Mouse (Mus musculus) megakaryocyte, embryonic 14.5 days (primary cell): ENCODE results near the gene Ppfia2.

Source experiments
- FLI1 ChIP-seq: IDR thresholded peaks from 2 replicates; pipeline ENCODE4 v1.6.1; 2012; ENCODE audit warnings: low read length, inconsistent platforms, mixed read lengths
- GATA1 ChIP-seq: IDR thresholded peaks from 3 replicates; pipeline ENCODE4 v1.6.1; 2012; ENCODE audit warnings: mixed read lengths, low read length, inconsistent platforms, borderline replicate concordance

- no peak for TF ChIP-seq GATA1
- no peak for TF ChIP-seq FLI1
Observed at GRCm38 (mm10) chr10:106924334-106924733, 454.2 kb downstream of the Ppfia2 start.
